Mouse (Mus musculus) kidney, adult 2 months (tissue): ENCODE measurements around the gene 1700020D05Rik. TPM values are rescaled to one million over a fixed set of nuclear protein-coding genes. Genes with fewer than 3 reads are reported as not detected.

Source experiments
- DNase-seq: peaks from one replicate; pipeline ENCODE4 v3.0.0; 2021
- H3K27ac ChIP-seq: fragments of 200-500 bp; 2 replicates; pipeline ENCODE4 v1.5.1; 2012; ENCODE audit warnings: low read depth, low read length, control low read depth, inconsistent platforms; ENCODE audit not compliant: insufficient read depth
- H3K27me3 ChIP-seq: fragments of 200-500 bp; replicated peaks from 2 replicates; pipeline ENCODE4 v1.6.1; 2012; ENCODE audit warnings: mild to moderate bottlenecking, moderate library complexity, low read length, inconsistent platforms; ENCODE audit not compliant: control insufficient read depth, insufficient read depth
- H3K36me3 ChIP-seq: fragments of 200-500 bp; 2 replicates; pipeline ENCODE4 v1.6.1; 2012; ENCODE audit warnings: mild to moderate bottlenecking, moderate library complexity, low read length, inconsistent platforms; ENCODE audit not compliant: control insufficient read depth, insufficient read depth
- H3K4me1 ChIP-seq: fragments of 200-500 bp; 2 replicates; pipeline ENCODE4 v1.6.1; 2011; ENCODE audit warnings: low read length; ENCODE audit not compliant: control insufficient read depth, insufficient read depth
- H3K4me3 ChIP-seq: fragments of 200-500 bp; 2 replicates; pipeline ENCODE4 v1.5.1; 2011; ENCODE audit warnings: mild to moderate bottlenecking, low read depth, low read length, control low read depth; ENCODE audit not compliant: insufficient read depth
- CTCF ChIP-seq: fragments of 200-500 bp; conservative IDR thresholded peaks from 2 replicates; pipeline ENCODE4 v1.5.1; 2011; ENCODE audit warnings: low read depth, mild to moderate bottlenecking, control low read depth, low read length, moderate library complexity, mixed read lengths; ENCODE audit not compliant: insufficient read depth, insufficient read length
- POLR2A ChIP-seq: fragments of 200-500 bp; IDR thresholded peaks from one replicate; pipeline ENCODE4 v1.6.1; 2011; ENCODE audit warnings: low read depth, low read length, control low read depth
- whole genome bisulfite sequencing: fragments of 180-500 bp; shearing (Covaris S2); methylation state at CpG from one replicate; pipeline ENCODE4 v1.1.7; 2018; 5-methylcytosine and 5-hydroxymethylcytosine counted together
- polyA plus RNA-seq: library from polyadenylated mRNA; depleted of rRNA; stranded (reverse); fragments of >200 nt; gene quantifications from 2 replicates; pipeline ENCODE4 v1.2.3, GENCODE M21; 2012

Gene 1700020D05Rik
- polyA plus RNA-seq, 1 experiment: 0.69 TPM

- WGBS: 90% methylated on average over 10 of the region's 10 CpGs
- no peak for TF ChIP-seq CTCF
- no peak for TF ChIP-seq POLR2A
- H3K4me1 ChIP-seq: no peaks in the 10 kb centered on the region
Measured at GRCm38 (mm10) chr19:5481398-5481797, 22.2 kb downstream of the 1700020D05Rik start.

GRCm38 (mm10) chr19:5480016-5480415, 23.6 kb downstream of the 1700020D05Rik start:
- TF ChIP-seq CTCF: no peak
- TF ChIP-seq POLR2A: no peak
- 69% methylated on average over 10 of the region's 10 CpGs for WGBS
- H3K4me1 ChIP-seq: no peaks in the 10 kb centered on the region
- no peaks in the 10 kb centered on the region for H3K36me3 ChIP-seq
- DNase-seq: no peak
- H3K4me3 ChIP-seq: no peak overlapping the region
- H3K27ac ChIP-seq: no peak overlapping the region
- H3K27me3 ChIP-seq: no peaks in the 10 kb centered on the region

More at GRCm38 (mm10) chr19:5481398-5481797, 22.2 kb downstream of the 1700020D05Rik start:
- Histone ChIP-seq H3K27ac (no peak overlapping the region), H3K4me3 (no peak overlapping the region), H3K36me3 (no peaks in the 10 kb centered on the region), H3K27me3 (no peaks in the 10 kb centered on the region)
- DNase-seq: no peak

GRCm38 (mm10) chr19:5477668-5478300, 25.8 kb downstream of the 1700020D05Rik start:
- TF ChIP-seq CTCF (no peak), POLR2A (no peak)
- Histone ChIP-seq H3K4me1 (no peaks in the 10 kb centered on the region), H3K27me3 (no peaks in the 10 kb centered on the region), H3K27ac (no peak overlapping the region), H3K4me3 (no peak overlapping the region), H3K36me3 (no peaks in the 10 kb centered on the region)
- DNase-seq: no peak
- 82% methylated on average over 18 of the region's 18 CpGs for WGBS

- no peak for TF ChIP-seq POLR2A
- TF ChIP-seq CTCF: no peak
- Histone ChIP-seq H3K4me3 (no peak overlapping the region), H3K36me3 (no peaks in the 10 kb centered on the region), H3K27me3 (no peaks in the 10 kb centered on the region), H3K4me1 (no peaks in the 10 kb centered on the region), H3K27ac (no peak overlapping the region)
- DNase-seq: no peak
- 83% methylated on average over 10 of the region's 10 CpGs for WGBS
Measured at GRCm38 (mm10) chr19:5477004-5477667, 26.5 kb downstream of the 1700020D05Rik start.

- H3K4me1 ChIP-seq: no peaks in the 10 kb centered on the region
- WGBS: 39% methylated on average over 13 of the region's 13 CpGs
- H3K27ac ChIP-seq: peak overlapping the region; percentile 36; the same call in 1 of the 2 replicates
- TF ChIP-seq CTCF: no peak
- TF ChIP-seq POLR2A: no peak
- H3K27me3 ChIP-seq: no peaks in the 10 kb centered on the region
- no peaks in the 10 kb centered on the region for H3K36me3 ChIP-seq
- peak overlapping the region; percentile 46 for H3K4me3 ChIP-seq
- DNase-seq: no peak
Measured at GRCm38 (mm10) chr19:5475069-5475714, 28.4 kb downstream of the 1700020D05Rik start.

GRCm38 (mm10) chr19:5474281-5475068, 29.1 kb downstream of the 1700020D05Rik start:
- H3K27me3 ChIP-seq: no peaks in the 10 kb centered on the region
- no peak for TF ChIP-seq CTCF
- no peak for TF ChIP-seq POLR2A
- no peaks in the 10 kb centered on the region for H3K4me1 ChIP-seq
- peak overlapping the region; percentile 46 for H3K4me3 ChIP-seq
- WGBS: 3% methylated on average over 68 of the region's 68 CpGs
- DNase-seq: peak; percentile 48
- peak overlapping the region; percentile 36; the same call in 1 of the 2 replicates for H3K27ac ChIP-seq
- H3K36me3 ChIP-seq: no peaks in the 10 kb centered on the region
